Mouse (Mus musculus) liver, embryonic 13.5 days (tissue): ENCODE measurements around the gene Morn1. TPM values are rescaled to one million over a fixed set of nuclear protein-coding genes. Genes with fewer than 3 reads are reported as not detected.
A peak's percentile ranks its signal among the peaks of the same experiment; 100 is the strongest.

Experiments
- ATAC-seq: fragments of 200-750 bp; cut with Nextera tagmentation; 2 replicates; pipeline ENCODE4 v1.8.0; 2017; ENCODE audit warnings: low read depth, mild to moderate bottlenecking, moderate number of reproducible peaks, moderate library complexity
- DNase-seq: peaks from one replicate; pipeline ENCODE4 v3.0.0; 2022
- H3K27ac ChIP-seq: fragments of 300-500 bp; sonication (generic); 2 replicates; pipeline ENCODE4 v1.5.1; 2015; ENCODE audit warnings: moderate library complexity, mild to moderate bottlenecking, inconsistent platforms
- H3K27me3 ChIP-seq: fragments of 300-500 bp; sonication (generic); 2 replicates; pipeline ENCODE4 v1.6.1; 2015; ENCODE audit warnings: mild to moderate bottlenecking, inconsistent platforms
- H3K36me3 ChIP-seq: fragments of 300-500 bp; sonication (generic); 2 replicates; pipeline ENCODE4 v1.6.1; 2015; ENCODE audit warnings: mild to moderate bottlenecking, inconsistent platforms
- H3K4me1 ChIP-seq: fragments of 300-500 bp; sonication (generic); replicated peaks from 2 replicates; pipeline ENCODE4 v1.6.1; 2015; ENCODE audit warnings: inconsistent platforms
- H3K4me2 ChIP-seq: fragments of 300-500 bp; sonication (generic); 2 replicates; pipeline ENCODE4 v1.6.1; 2015; ENCODE audit warnings: inconsistent platforms, mild to moderate bottlenecking, moderate library complexity
- H3K4me3 ChIP-seq: fragments of 300-500 bp; sonication (generic); replicated peaks from 2 replicates; pipeline ENCODE4 v1.5.1; 2015; ENCODE audit warnings: mild to moderate bottlenecking, inconsistent platforms
- H3K9ac ChIP-seq: fragments of 300-500 bp; sonication (generic); 2 replicates; pipeline ENCODE4 v1.6.1; 2015; ENCODE audit warnings: mild to moderate bottlenecking, inconsistent platforms
- H3K9me3 ChIP-seq: fragments of 300-500 bp; sonication (generic); replicated peaks from 2 replicates; pipeline ENCODE4 v1.6.1; 2016; ENCODE audit warnings: inconsistent platforms
- WGBS: fragments of 180-500 bp; shearing (Covaris S2); methylation state at CpG from one replicate; pipeline ENCODE4 v1.1.7; 2015; ENCODE audit not compliant: insufficient replicate concordance; 5-methylcytosine and 5-hydroxymethylcytosine counted together
- polyA plus RNA-seq: library from polyadenylated mRNA; unstranded; fragments of >200 nt; fragmentation: Nextera tagmentation; extraction: Ambion mirVana; gene quantifications from 2 replicates; pipeline ENCODE4 v1.2.1, GENCODE M21; 2015

The Morn1 gene
- polyA plus RNA-seq, 1 experiment from 2014 or later: 1.9 TPM

DNA sequence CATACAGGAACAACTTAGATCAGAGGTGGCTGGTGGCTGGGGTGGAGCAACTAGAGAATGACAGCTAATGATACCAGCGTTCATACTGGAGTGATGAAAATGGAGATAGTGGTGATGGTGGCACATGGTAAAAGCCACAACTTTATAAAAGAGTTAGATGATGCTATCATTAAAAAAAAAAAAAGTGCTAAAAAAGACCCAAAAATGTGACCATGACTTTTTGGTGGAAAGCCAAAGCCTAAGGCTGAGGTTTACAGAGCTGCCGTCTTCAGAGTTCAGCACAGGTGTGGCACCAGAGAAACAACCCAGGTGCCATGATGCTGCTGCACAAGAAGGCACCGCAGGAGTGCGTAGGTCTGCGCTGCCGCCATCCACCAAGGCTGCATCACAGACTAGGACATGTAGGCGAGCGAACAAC is 82.5 kb downstream of the Morn1 start:
- Histone ChIP-seq H3K4me1 (peaks cover 55% of the 10 kb centered on the region), H3K9me3 (no peaks in the 10 kb centered on the region), H3K4me2 (no peak overlapping the region), H3K36me3 (0 out of 2 replicates have a peak, but pooled peaks cover 2% of the 10 kb centered on the region), H3K4me3 (no peak overlapping the region), H3K9ac (no peak overlapping the region), H3K27ac (no peak overlapping the region), H3K27me3 (no peaks in the 10 kb centered on the region)
- 79% methylated on average over 8 of the region's 8 CpGs for WGBS
- ATAC-seq (no peak), DNase-seq (no peak)

- no peaks in the 10 kb centered on the region for H3K36me3 ChIP-seq
- no peak for DNase-seq
- no peak overlapping the region for H3K4me3 ChIP-seq
- 53% methylated on average over 8 of the region's 8 CpGs for WGBS
- H3K27me3 ChIP-seq: no peaks in the 10 kb centered on the region
- H3K4me1 ChIP-seq: peaks cover 55% of the 10 kb centered on the region
- no peak overlapping the region for H3K4me2 ChIP-seq
- H3K27ac ChIP-seq: no peak overlapping the region
- H3K9me3 ChIP-seq: no peaks in the 10 kb centered on the region
- H3K9ac ChIP-seq: no peak overlapping the region
- no peak for ATAC-seq
Measured at GRCm38 (mm10) chr4:155170614-155171212, 84.3 kb downstream of the Morn1 start.

DNA sequence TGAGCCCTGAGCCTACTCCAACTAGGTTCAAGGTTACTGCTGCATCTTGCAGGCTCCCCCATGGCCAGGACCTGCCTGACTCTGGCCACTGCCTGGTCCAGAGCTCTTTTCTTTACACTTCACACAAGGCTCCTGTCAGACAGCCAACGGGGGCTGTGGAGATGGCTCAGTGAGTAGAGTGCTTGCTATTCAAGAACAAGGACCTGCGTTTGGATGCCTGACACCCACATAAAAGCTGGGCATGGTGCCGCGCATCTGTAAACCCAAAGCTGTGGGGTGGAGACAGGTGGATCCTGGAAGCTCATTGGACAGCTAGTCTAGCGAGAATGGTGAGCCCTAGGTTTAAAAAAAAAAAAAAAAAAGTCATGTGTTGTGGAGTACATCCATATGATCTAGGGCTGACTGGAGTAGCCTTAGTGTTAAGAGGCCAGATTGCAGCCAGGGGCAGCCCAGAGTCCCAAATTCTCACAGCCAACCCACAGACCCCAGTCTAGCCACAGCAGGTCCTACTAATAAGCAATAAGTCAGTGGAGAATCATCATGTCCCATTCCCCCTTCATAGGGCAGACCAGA is 85.7 kb downstream of the Morn1 start:
- WGBS: 78% methylated on average over 5 of the region's 5 CpGs
- H3K4me3 ChIP-seq: no peak overlapping the region
- H3K9me3 ChIP-seq: no peaks in the 10 kb centered on the region
- H3K4me2 ChIP-seq: no peak overlapping the region
- ATAC-seq (no peak), DNase-seq (no peak)
- no peaks in the 10 kb centered on the region for H3K36me3 ChIP-seq
- H3K27me3 ChIP-seq: no peaks in the 10 kb centered on the region
- H3K27ac ChIP-seq: no peak overlapping the region
- no peak overlapping the region for H3K9ac ChIP-seq
- peaks cover 56% of the 10 kb centered on the region for H3K4me1 ChIP-seq

- Histone ChIP-seq H3K36me3 (no peaks in the 10 kb centered on the region), H3K4me3 (no peak overlapping the region), H3K27me3 (no peaks in the 10 kb centered on the region), H3K27ac (peak overlapping the region; percentile 66), H3K9ac (peak overlapping the region; percentile 26; the same call in 1 of the 2 replicates), H3K4me2 (peak overlapping the region; percentile 19; the same call in 1 of the 2 replicates), H3K9me3 (no peaks in the 10 kb centered on the region), H3K4me1 (peaks cover 67% of the 10 kb centered on the region)
- peak; percentile 72 for ATAC-seq
- DNase-seq: peak; percentile 36
- WGBS: 43% methylated on average over 21 of the region's 21 CpGs
Measured at GRCm38 (mm10) chr4:155172909-155173821, 86.8 kb downstream of the Morn1 start.

GRCm38 (mm10) chr4:155173822-155174785 is 87.7 kb downstream of the Morn1 start:
- DNase-seq: no peak
- Histone ChIP-seq H3K9ac (peak overlapping the region; percentile 2; the same call in 1 of the 2 replicates), H3K36me3 (no peaks in the 10 kb centered on the region), H3K4me1 (peaks cover 75% of the 10 kb centered on the region), H3K9me3 (no peaks in the 10 kb centered on the region), H3K4me3 (no peak overlapping the region), H3K27ac (peak overlapping the region; percentile 66), H3K4me2 (peak overlapping the region; percentile 19; the same call in 1 of the 2 replicates), H3K27me3 (no peaks in the 10 kb centered on the region)
- no peak for ATAC-seq
- 48% methylated on average over 16 of the region's 17 CpGs for WGBS

- no peak overlapping the region for H3K27ac ChIP-seq
- ATAC-seq (no peak), DNase-seq (no peak)
- 45% methylated on average over 3 of the region's 3 CpGs for WGBS
- no peak overlapping the region for H3K4me2 ChIP-seq
- no peak overlapping the region for H3K4me3 ChIP-seq
- peak overlapping the region; percentile 22; the same call in 1 of the 2 replicates for H3K9ac ChIP-seq
- peaks cover 82% of the 10 kb centered on the region for H3K4me1 ChIP-seq
- no peaks in the 10 kb centered on the region for H3K9me3 ChIP-seq
- H3K36me3 ChIP-seq: no peaks in the 10 kb centered on the region
- H3K27me3 ChIP-seq: no peaks in the 10 kb centered on the region
Measured at GRCm38 (mm10) chr4:155176210-155176609, 89.8 kb downstream of the Morn1 start.

- ATAC-seq (peak; percentile 25; the same call in 1 of the 2 replicates), DNase-seq (no peak)
- 15% methylated on average over 6 of the region's 6 CpGs for WGBS
- H3K36me3 ChIP-seq: no peaks in the 10 kb centered on the region
- H3K4me1 ChIP-seq: peaks cover 67% of the 10 kb centered on the region
- H3K4me3 ChIP-seq: no peak overlapping the region
- H3K4me2 ChIP-seq: peak overlapping the region; percentile 1; the same call in 1 of the 2 replicates
- no peaks in the 10 kb centered on the region for H3K27me3 ChIP-seq
- H3K9ac ChIP-seq: no peak overlapping the region
- no peaks in the 10 kb centered on the region for H3K9me3 ChIP-seq
- H3K27ac ChIP-seq: peak overlapping the region; percentile 60
Measured at GRCm38 (mm10) chr4:155178274-155178673, 91.9 kb downstream of the Morn1 start.

- peak overlapping the region; percentile 60 for H3K27ac ChIP-seq
- WGBS: 12% methylated on average over 3 of the region's 3 CpGs
- DNase-seq (no peak), ATAC-seq (no peak)
- peaks cover 64% of the 10 kb centered on the region for H3K4me1 ChIP-seq
- no peaks in the 10 kb centered on the region for H3K27me3 ChIP-seq
- H3K9ac ChIP-seq: no peak overlapping the region
- H3K4me2 ChIP-seq: peak overlapping the region; percentile 1; the same call in 1 of the 2 replicates
- no peaks in the 10 kb centered on the region for H3K9me3 ChIP-seq
- H3K36me3 ChIP-seq: no peaks in the 10 kb centered on the region
- no peak overlapping the region for H3K4me3 ChIP-seq
Measured at GRCm38 (mm10) chr4:155178981-155179512, 92.7 kb downstream of the Morn1 start.

- Histone ChIP-seq H3K36me3 (no peaks in the 10 kb centered on the region), H3K9me3 (no peaks in the 10 kb centered on the region), H3K27me3 (no peaks in the 10 kb centered on the region), H3K27ac (no peak overlapping the region), H3K4me1 (peaks cover 71% of the 10 kb centered on the region), H3K9ac (no peak overlapping the region), H3K4me2 (no peak overlapping the region), H3K4me3 (no peak overlapping the region)
- DNase-seq (no peak), ATAC-seq (no peak)
- WGBS: 75% methylated on average over 7 of the region's 7 CpGs
Measured at GRCm38 (mm10) chr4:155183201-155183600, 96.8 kb downstream of the Morn1 start.

DNA sequence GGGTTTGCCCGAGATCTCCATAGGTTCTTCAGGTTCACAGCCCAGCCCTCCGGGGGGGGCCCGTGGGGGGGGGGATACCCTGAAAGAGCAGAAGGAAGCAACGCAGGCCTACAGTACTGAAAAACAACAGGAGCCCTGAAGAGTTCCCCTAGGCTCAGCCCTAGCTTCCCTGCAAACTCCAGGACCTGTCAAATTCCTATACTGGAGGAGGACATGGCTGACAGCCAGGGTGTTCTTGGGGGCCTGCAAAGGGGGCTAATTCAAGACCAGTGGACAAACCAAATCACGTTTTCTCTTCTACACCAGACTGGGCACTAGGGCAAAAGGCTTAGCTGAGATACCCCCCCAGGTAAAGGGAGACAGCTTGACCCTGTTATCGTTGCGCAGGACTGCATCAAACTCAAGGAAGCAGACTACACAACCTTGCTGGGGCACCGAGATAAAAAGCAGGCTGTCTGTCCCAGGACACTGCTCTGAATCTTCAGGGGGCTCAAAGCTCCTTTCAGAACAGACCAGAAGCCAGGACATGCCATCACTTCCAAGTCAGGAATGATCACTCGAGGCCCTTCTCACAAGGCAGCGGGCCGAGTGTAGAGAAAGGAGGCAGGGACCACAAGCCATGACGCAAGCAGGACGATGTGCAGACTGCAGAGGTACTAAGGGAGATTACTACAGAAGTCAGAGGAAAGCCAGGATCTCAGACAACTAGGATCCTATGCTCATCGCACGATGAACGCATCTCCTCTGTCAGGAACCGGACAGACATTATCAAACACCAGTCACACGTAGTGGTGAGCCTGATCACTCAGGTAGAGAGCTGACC is 98.1 kb downstream of the Morn1 start:
- DNase-seq (no peak), ATAC-seq (no peak)
- H3K27me3 ChIP-seq: no peaks in the 10 kb centered on the region
- H3K4me1 ChIP-seq: peaks cover 71% of the 10 kb centered on the region
- H3K27ac ChIP-seq: no peak overlapping the region
- H3K9me3 ChIP-seq: no peaks in the 10 kb centered on the region
- H3K4me2 ChIP-seq: no peak overlapping the region
- H3K9ac ChIP-seq: no peak overlapping the region
- no peak overlapping the region for H3K4me3 ChIP-seq
- H3K36me3 ChIP-seq: no peaks in the 10 kb centered on the region
- 62% methylated on average over 18 of the region's 18 CpGs for WGBS
